Mouse (Mus musculus): ENCODE results near the gene Ak7. TPM values are rescaled to one million over a fixed set of nuclear protein-coding genes. Genes with fewer than 3 reads are reported as not detected.

Gene Ak7
- polyA plus RNA-seq, 1 experiment: 2.1 TPM

DNA sequence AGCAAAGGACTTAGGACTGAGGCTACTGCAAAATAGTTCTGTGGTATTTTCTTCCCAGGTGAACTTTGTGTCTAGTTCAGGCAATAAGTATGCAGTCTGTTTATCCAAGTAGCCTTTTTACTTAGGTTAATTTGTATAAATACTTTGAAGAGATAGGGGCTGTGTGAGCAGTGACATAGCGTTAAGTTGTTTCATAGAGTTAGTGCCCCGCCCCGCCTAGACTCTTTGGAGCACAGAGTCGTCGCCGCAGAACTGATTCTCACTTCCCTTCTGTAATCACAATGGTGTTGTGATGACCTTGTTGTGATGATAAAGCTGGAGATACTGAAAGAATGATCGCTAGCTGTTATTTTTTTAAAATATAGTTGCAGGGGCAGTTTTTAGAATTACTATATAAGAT, 101.6 kb downstream of the Ak7 start:
- TF ChIP-seq CTCF (IDR thresholded peaks at IDR 0.05; ENCODE audit: extremely low read depth, insufficient read depth, low read length) (no peak), POLR2A (IDR thresholded peaks at IDR 0.05; ENCODE audit: extremely low read depth, insufficient read depth, low read length) (no peak)
- Histone ChIP-seq H3K27ac (ENCODE audit: insufficient read depth, low read length) (no peak overlapping the region), H3K4me3 (ENCODE audit: insufficient read depth, low read length) (no peak overlapping the region), H3K4me1 (ENCODE audit: control insufficient read depth, insufficient read depth, low read length) (no peaks in the 10 kb centered on the region; the same call in 1 of the 2 replicates)

DNA sequence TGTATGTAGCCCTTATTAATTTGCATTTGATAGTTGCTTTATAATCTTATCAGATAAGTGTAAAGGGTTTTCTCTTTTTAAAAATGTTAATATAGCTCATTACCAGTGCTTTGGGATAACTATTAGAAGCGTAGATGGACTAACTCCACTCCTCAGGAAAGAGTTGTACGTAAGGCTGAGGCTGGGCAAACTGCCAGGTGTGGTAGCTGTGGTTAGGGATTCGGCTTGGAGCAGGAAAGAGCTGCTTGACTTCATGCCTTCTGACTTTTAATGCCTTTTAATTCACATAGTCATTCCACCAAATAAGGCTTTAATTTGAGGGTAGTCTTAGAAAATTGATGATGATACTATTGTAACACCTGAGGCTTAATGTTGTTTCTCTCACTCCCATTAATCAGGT, 103.2 kb downstream of the Ak7 start:
- no peak for TF ChIP-seq CTCF (IDR thresholded peaks at IDR 0.05; ENCODE audit: extremely low read depth, insufficient read depth, low read length)
- no peak for TF ChIP-seq POLR2A (IDR thresholded peaks at IDR 0.05; ENCODE audit: extremely low read depth, insufficient read depth, low read length)
- Histone ChIP-seq H3K4me1 (ENCODE audit: control insufficient read depth, insufficient read depth, low read length) (no peaks in the 10 kb centered on the region; the same call in 1 of the 2 replicates), H3K4me3 (ENCODE audit: insufficient read depth, low read length) (no peak overlapping the region), H3K27ac (ENCODE audit: insufficient read depth, low read length) (no peak overlapping the region)

DNA sequence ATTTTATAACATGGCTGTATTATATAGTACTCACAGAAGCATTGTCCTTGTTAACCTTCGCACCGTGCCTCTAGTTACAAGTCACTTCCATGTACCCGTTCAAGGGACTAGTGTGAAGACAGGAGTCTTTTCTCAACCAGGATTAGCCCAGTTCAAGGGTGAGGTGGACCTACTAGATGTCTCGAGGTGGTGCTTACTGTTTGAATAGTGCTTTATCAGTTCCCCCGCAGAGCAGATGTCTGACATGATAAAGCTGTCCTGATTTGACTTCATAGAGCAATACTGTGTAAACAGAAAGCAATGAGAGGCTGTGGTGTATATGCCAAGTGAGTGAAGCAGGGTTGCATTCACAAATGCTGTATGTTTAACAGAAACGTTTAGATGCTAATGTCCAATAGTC, 104.8 kb downstream of the Ak7 start:
- no peaks in the 10 kb centered on the region; the same call in 1 of the 2 replicates for H3K4me1 ChIP-seq (ENCODE audit: control insufficient read depth, insufficient read depth, low read length)
- no peak for TF ChIP-seq POLR2A (IDR thresholded peaks at IDR 0.05; ENCODE audit: extremely low read depth, insufficient read depth, low read length)
- no peak overlapping the region for H3K4me3 ChIP-seq (ENCODE audit: insufficient read depth, low read length)
- H3K27ac ChIP-seq (ENCODE audit: insufficient read depth, low read length): no peak overlapping the region

DNA sequence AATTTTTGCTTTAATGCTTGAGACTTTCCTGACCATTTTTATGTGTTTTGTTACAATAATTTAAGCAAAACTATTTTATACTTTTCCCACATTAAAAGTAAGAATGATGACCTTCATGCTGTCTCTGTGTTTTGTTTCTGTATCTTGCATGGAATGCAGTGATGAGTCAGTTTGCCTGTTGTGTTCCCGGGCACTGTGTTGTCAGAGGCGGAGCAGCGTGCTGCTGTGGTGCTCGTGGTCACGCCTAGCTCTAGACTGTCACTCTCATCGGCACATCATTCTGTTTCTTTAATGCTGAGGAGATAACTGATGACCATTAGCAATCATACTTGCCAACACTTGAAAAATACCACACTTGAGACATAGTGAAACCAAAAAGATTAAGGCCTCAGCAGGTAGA, 108.2 kb downstream of the Ak7 start:
- H3K4me3 ChIP-seq (ENCODE audit: insufficient read depth, low read length): no peak overlapping the region
- TF ChIP-seq POLR2A (IDR thresholded peaks at IDR 0.05; ENCODE audit: extremely low read depth, insufficient read depth, low read length) (no peak), CTCF (IDR thresholded peaks at IDR 0.05; ENCODE audit: extremely low read depth, insufficient read depth, low read length) (no peak)
- H3K27ac ChIP-seq (ENCODE audit: insufficient read depth, low read length): no peak overlapping the region
- no peaks in the 10 kb centered on the region; the same call in 1 of the 2 replicates for H3K4me1 ChIP-seq (ENCODE audit: control insufficient read depth, insufficient read depth, low read length)

DNA sequence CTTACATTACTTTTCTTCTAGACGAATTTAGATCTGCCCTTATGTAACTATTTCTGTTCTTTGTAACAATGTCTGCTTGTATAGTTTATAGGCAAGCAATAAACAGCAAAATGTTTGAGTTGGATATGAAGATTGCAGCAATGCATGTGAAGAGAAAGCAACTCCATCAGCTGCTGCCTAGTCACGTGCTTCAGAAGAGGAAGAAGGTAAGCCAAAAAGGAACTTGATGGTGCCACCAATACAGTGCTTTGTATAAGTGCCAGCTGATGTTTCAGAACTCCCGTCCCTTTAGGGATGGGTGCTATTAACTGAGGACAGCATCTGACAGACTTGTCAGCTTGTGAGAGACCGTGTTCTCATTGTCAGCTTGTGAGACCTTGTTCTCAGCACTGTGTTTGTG, 117.7 kb downstream of the Ak7 start:
- Histone ChIP-seq H3K4me1 (ENCODE audit: control insufficient read depth, insufficient read depth, low read length) (peaks cover 3% of the 10 kb centered on the region; the same call in 1 of the 2 replicates), H3K4me3 (ENCODE audit: insufficient read depth, low read length) (no peak overlapping the region), H3K27ac (ENCODE audit: insufficient read depth, low read length) (no peak overlapping the region)
- TF ChIP-seq CTCF (IDR thresholded peaks at IDR 0.05; ENCODE audit: extremely low read depth, insufficient read depth, low read length) (no peak), POLR2A (IDR thresholded peaks at IDR 0.05; ENCODE audit: extremely low read depth, insufficient read depth, low read length) (no peak)

DNA sequence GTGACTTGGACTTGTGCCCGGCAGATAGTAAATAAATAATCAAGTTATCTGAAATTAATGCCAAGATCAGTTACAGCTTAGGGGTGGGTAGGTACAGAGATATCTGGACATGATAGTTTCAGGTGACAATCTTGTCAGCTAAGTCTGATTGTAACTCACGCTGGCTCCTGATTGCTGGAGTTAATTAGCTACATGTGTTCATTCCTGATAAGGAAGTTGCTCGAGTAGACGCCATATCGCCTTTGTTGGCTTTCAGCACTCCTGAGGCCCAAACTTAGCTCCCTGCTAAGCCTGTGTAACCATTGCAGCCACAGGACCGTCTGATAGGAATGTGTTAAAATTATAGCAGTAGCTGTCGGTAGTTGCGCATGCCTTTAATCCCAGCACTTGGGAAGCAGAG, 119.0 kb downstream of the Ak7 start:
- TF ChIP-seq CTCF (IDR thresholded peaks at IDR 0.05; ENCODE audit: extremely low read depth, insufficient read depth, low read length): no peak
- no peak for TF ChIP-seq POLR2A (IDR thresholded peaks at IDR 0.05; ENCODE audit: extremely low read depth, insufficient read depth, low read length)
- H3K4me3 ChIP-seq (ENCODE audit: insufficient read depth, low read length): no peak overlapping the region
- H3K27ac ChIP-seq (ENCODE audit: insufficient read depth, low read length): no peak overlapping the region
- H3K4me1 ChIP-seq (ENCODE audit: control insufficient read depth, insufficient read depth, low read length): peaks cover 3% of the 10 kb centered on the region; the same call in 1 of the 2 replicates

DNA sequence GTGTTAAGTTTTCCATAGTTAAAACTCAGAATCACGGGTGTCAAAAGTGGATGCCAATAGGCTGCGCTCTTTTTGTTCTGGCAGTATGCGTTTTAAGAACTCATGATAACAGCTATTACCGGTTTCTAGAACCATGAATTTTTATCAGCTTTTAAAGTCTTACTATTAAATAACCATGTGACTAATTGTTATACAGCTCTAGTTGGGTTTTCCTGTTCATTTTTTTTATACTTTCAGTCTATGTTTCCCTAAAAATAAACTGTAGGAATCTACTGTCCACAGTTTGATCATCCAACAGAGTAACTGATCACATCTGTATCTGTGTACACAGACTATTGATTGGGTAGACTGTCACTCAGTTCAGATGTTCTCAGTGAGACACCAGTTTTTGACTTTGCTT, 119.5 kb downstream of the Ak7 start:
- no peak for TF ChIP-seq CTCF (IDR thresholded peaks at IDR 0.05; ENCODE audit: extremely low read depth, insufficient read depth, low read length)
- TF ChIP-seq POLR2A (IDR thresholded peaks at IDR 0.05; ENCODE audit: extremely low read depth, insufficient read depth, low read length): no peak
- H3K27ac ChIP-seq (ENCODE audit: insufficient read depth, low read length): no peak overlapping the region
- peaks cover 3% of the 10 kb centered on the region; the same call in 1 of the 2 replicates for H3K4me1 ChIP-seq (ENCODE audit: control insufficient read depth, insufficient read depth, low read length)
- H3K4me3 ChIP-seq (ENCODE audit: insufficient read depth, low read length): no peak overlapping the region

Other genes with a start within 250 kb of the Ak7 start
- gene Bdkrb2, start 142.8 kb upstream of the Ak7 start, polyA plus RNA-seq (2012; rRNA removed): 0.26 and 0.38 TPM in 2 replicates
- gene Bdkrb1, start 102.9 kb upstream of the Ak7 start, polyA plus RNA-seq (2012; rRNA removed): 0.06 TPM in 1 of 2 replicates, not detected in the other
- gene Gskip, start 21.1 kb upstream of the Ak7 start, polyA plus RNA-seq (2012; rRNA removed): 22.5 and 23.2 TPM in 2 replicates
- gene Atg2b, start 20.8 kb upstream of the Ak7 start, polyA plus RNA-seq (2012; rRNA removed): 31.2 and 32.6 TPM in 2 replicates
- 95.7 and 105 TPM in 2 replicates for gene Papola, start 78.7 kb downstream of the Ak7 start, polyA plus RNA-seq (2012; rRNA removed)